Mouse (Mus musculus): Measurements from ENCODE around the gene Exoc3l4.
A peak's percentile ranks its signal among the peaks of the same experiment; 100 is the strongest.

Exoc3l4 gene

GRCm38 (mm10) chr12:111416921-111417779, at the start of gene Exoc3l4:
TSS of gene Exoc3l4 (plus strand) at chr12:111417017.
- peak; percentile 40 for DNase-seq (ENCODE audit: low read depth)

GRCm38 (mm10) chr12:111367065-111367464, 49.8 kb upstream of the Exoc3l4 start:
- DNase-seq (ENCODE audit: low read depth): no peak

GRCm38 (mm10) chr12:111370249-111370648, 46.6 kb upstream of the Exoc3l4 start:
- DNase-seq (ENCODE audit: low read depth): no peak

- DNase-seq (ENCODE audit: low read depth): no peak
These were observed 44.9 kb upstream of the Exoc3l4 start for GRCm38 (mm10) chr12:111371905-111372304.

GRCm38 (mm10) chr12:111373411-111373810, 43.4 kb upstream of the Exoc3l4 start:
- DNase-seq (ENCODE audit: low read depth): no peak

- no peak for DNase-seq (ENCODE audit: low read depth)
These were observed 42.1 kb upstream of the Exoc3l4 start for GRCm38 (mm10) chr12:111374727-111375126.

GRCm38 (mm10) chr12:111375559-111375958, 41.3 kb upstream of the Exoc3l4 start:
- no peak for DNase-seq (ENCODE audit: low read depth)

- no peak for DNase-seq (ENCODE audit: low read depth)
These were observed 40.8 kb upstream of the Exoc3l4 start for GRCm38 (mm10) chr12:111376053-111376452.

GRCm38 (mm10) chr12:111376826-111377331, 39.9 kb upstream of the Exoc3l4 start:
- peak; percentile 52 for DNase-seq (ENCODE audit: low read depth)

- peak; percentile 97 for DNase-seq (ENCODE audit: low read depth)
These were observed 39.3 kb upstream of the Exoc3l4 start, which contains the start of gene Cdc42bpb for GRCm38 (mm10) chr12:111377376-111377973. TSS of gene Cdc42bpb (minus strand) at chr12:111377718.

- DNase-seq (ENCODE audit: low read depth): peak; percentile 58
These were observed 38.8 kb upstream of the Exoc3l4 start for GRCm38 (mm10) chr12:111377986-111378490.

- no peak for DNase-seq (ENCODE audit: low read depth)
These were observed 38.0 kb upstream of the Exoc3l4 start for GRCm38 (mm10) chr12:111378812-111379211.

- DNase-seq (ENCODE audit: low read depth): no peak
These were observed 30.8 kb upstream of the Exoc3l4 start for GRCm38 (mm10) chr12:111385883-111386641.

GRCm38 (mm10) chr12:111386642-111387120, 30.1 kb upstream of the Exoc3l4 start:
- DNase-seq (ENCODE audit: low read depth): peak; percentile 49

- DNase-seq (ENCODE audit: low read depth): no peak
These were observed 29.7 kb upstream of the Exoc3l4 start for GRCm38 (mm10) chr12:111387146-111387545.

GRCm38 (mm10) chr12:111394008-111394407, 22.8 kb upstream of the Exoc3l4 start:
- DNase-seq (ENCODE audit: low read depth): no peak

GRCm38 (mm10) chr12:111396997-111397396, 19.8 kb upstream of the Exoc3l4 start:
- no peak for DNase-seq (ENCODE audit: low read depth)

GRCm38 (mm10) chr12:111401454-111402184, 15.2 kb upstream of the Exoc3l4 start:
- DNase-seq (ENCODE audit: low read depth): peak; percentile 94

GRCm38 (mm10) chr12:111404880-111405279, 11.9 kb upstream of the Exoc3l4 start:
- DNase-seq (ENCODE audit: low read depth): no peak

- DNase-seq (ENCODE audit: low read depth): no peak
These were observed 10.2 kb upstream of the Exoc3l4 start, which contains the start of gene Lbhd2 for GRCm38 (mm10) chr12:111406622-111407021. TSS of gene Lbhd2 (plus strand) at chr12:111406809.

GRCm38 (mm10) chr12:111409583-111409982, 7.2 kb upstream of the Exoc3l4 start:
- DNase-seq (ENCODE audit: low read depth): no peak
